Mouse (Mus musculus) limb, embryonic 14.5 days (tissue): ENCODE measurements around the gene Hoxb9. TPM values are rescaled to one million over a fixed set of nuclear protein-coding genes. Genes with fewer than 3 reads are reported as not detected.

Source experiments
- ATAC-seq: fragments of 200-750 bp; cut with Nextera tagmentation; 2 replicates; pipeline ENCODE4 v1.8.0; 2017; ENCODE audit warnings: low read depth, moderate number of reproducible peaks, moderate TSS enrichment; ENCODE audit not compliant: low FRiP score
- DNase-seq: peaks from one replicate; pipeline ENCODE4 v3.0.0-alpha.2; 2015; ENCODE audit warnings: low spot score
- H3K27ac ChIP-seq: fragments of 300-500 bp; sonication (generic); replicated peaks from 2 replicates; pipeline ENCODE4 v1.5.1; 2014; ENCODE audit warnings: low read depth, mild to moderate bottlenecking, low read length, moderate library complexity, mixed read lengths
- H3K27me3 ChIP-seq: fragments of 300-500 bp; sonication (generic); 2 replicates; pipeline ENCODE4 v1.6.1; 2014; ENCODE audit warnings: low read length, mixed read lengths; ENCODE audit not compliant: control insufficient read depth, insufficient read depth
- H3K36me3 ChIP-seq: fragments of 300-500 bp; sonication (generic); 2 replicates; pipeline ENCODE4 v1.6.1; 2014; ENCODE audit warnings: mild to moderate bottlenecking, low read length, moderate library complexity, mixed read lengths; ENCODE audit not compliant: control insufficient read depth, insufficient read depth
- H3K4me1 ChIP-seq: fragments of 300-500 bp; sonication (generic); 2 replicates; pipeline ENCODE4 v1.6.1; 2014; ENCODE audit warnings: antibody characterized with exemption, low read length, mixed read lengths; ENCODE audit not compliant: control insufficient read depth, insufficient read depth
- H3K4me2 ChIP-seq: fragments of 300-500 bp; sonication (generic); replicated peaks from 2 replicates; pipeline ENCODE4 v1.6.1; 2014; ENCODE audit warnings: low read depth, mild to moderate bottlenecking, low read length, moderate library complexity; ENCODE audit not compliant: severe bottlenecking
- H3K4me3 ChIP-seq: fragments of 300-500 bp; sonication (generic); replicated peaks from 2 replicates; pipeline ENCODE4 v1.5.1; 2014; ENCODE audit warnings: low read length
- H3K9ac ChIP-seq: fragments of 300-500 bp; sonication (generic); 2 replicates; pipeline ENCODE4 v1.6.1; 2014; ENCODE audit warnings: mild to moderate bottlenecking, low read depth, low read length, moderate library complexity; ENCODE audit not compliant: severe bottlenecking
- H3K9me3 ChIP-seq: fragments of 300-500 bp; sonication (generic); 2 replicates; pipeline ENCODE4 v1.6.1; 2016; ENCODE audit warnings: low read length; ENCODE audit not compliant: control insufficient read depth
- POLR2A ChIP-seq: fragments of 200-500 bp; IDR thresholded peaks from 2 replicates; pipeline ENCODE4 v1.8.0; 2012; ENCODE audit warnings: inconsistent platforms, mild to moderate bottlenecking, moderate library complexity, borderline replicate concordance; ENCODE audit not compliant: insufficient read depth, insufficient read length; ENCODE audit errors: extremely low read depth
- WGBS: fragments of 180-500 bp; shearing (Covaris S2); extraction: QIAGEN DNeasy Blood & Tissue Kit; methylation state at CpG from one replicate; pipeline ENCODE4 v1.1.7; 2014; 5-methylcytosine and 5-hydroxymethylcytosine counted together
- polyA plus RNA-seq, 2 experiments: library from polyadenylated mRNA; depleted of rRNA in 1 of 2; stranded (reverse) in 1 of 2; unstranded in 1 of 2; fragments of >200 nt; fragmentation: Nextera tagmentation in 1 of 2; extraction: Ambion mirVana in 1 of 2; gene quantifications; 2 replicates each; pipeline versions ENCODE4 v1.2.1 to v1.2.3; 2012 to 2014

The Hoxb9 gene
- polyA plus RNA-seq, 2 experiments, result 1.2 to 4.4 TPM

- H3K27me3 ChIP-seq, result peaks cover 92% of the 10 kb centered on the region
- H3K4me1 ChIP-seq, result peaks cover 9% of the 10 kb centered on the region; the same call in 1 of the 2 replicates
- ATAC-seq (no peak), DNase-seq (no peak)
- no peak overlapping the region for H3K4me3 ChIP-seq
- 10% methylated on average over 14 of the region's 14 CpGs for WGBS
- no peak for TF ChIP-seq POLR2A
- H3K27ac ChIP-seq, result no peak overlapping the region
- H3K4me2 ChIP-seq, result no peak overlapping the region
- H3K9me3 ChIP-seq, result no peaks in the 10 kb centered on the region
- no peaks in the 10 kb centered on the region for H3K36me3 ChIP-seq
- H3K9ac ChIP-seq, result no peak overlapping the region
Measured at GRCm38 (mm10) chr11:96255996-96256445, 15.2 kb upstream of the Hoxb9 start.

GRCm38 (mm10) chr11:96257141-96257540 is 14.1 kb upstream of the Hoxb9 start:
- no peak overlapping the region for H3K4me3 ChIP-seq
- H3K27ac ChIP-seq, result no peak overlapping the region
- no peaks in the 10 kb centered on the region for H3K9me3 ChIP-seq
- 40% methylated on average over 2 of the region's 2 CpGs for WGBS
- ATAC-seq, result no peak
- H3K4me1 ChIP-seq, result peaks cover 12% of the 10 kb centered on the region; the same call in 1 of the 2 replicates
- no peak overlapping the region for H3K9ac ChIP-seq
- no peaks in the 10 kb centered on the region for H3K36me3 ChIP-seq
- DNase-seq, result no peak
- H3K4me2 ChIP-seq, result no peak overlapping the region
- TF ChIP-seq POLR2A, result no peak
- H3K27me3 ChIP-seq, result peaks cover 92% of the 10 kb centered on the region

- Histone ChIP-seq H3K36me3 (no peaks in the 10 kb centered on the region), H3K4me2 (no peak overlapping the region), H3K27ac (no peak overlapping the region), H3K9me3 (no peaks in the 10 kb centered on the region), H3K9ac (no peak overlapping the region), H3K4me1 (peaks cover 12% of the 10 kb centered on the region; the same call in 1 of the 2 replicates), H3K4me3 (no peak overlapping the region), H3K27me3 (peaks cover 93% of the 10 kb centered on the region)
- 14% methylated on average over 2 of the region's 2 CpGs for WGBS
- ATAC-seq, result no peak
- DNase-seq, result no peak
- TF ChIP-seq POLR2A, result no peak
Measured at GRCm38 (mm10) chr11:96259038-96259437, 12.2 kb upstream of the Hoxb9 start.

- peaks cover 12% of the 10 kb centered on the region; the same call in 1 of the 2 replicates for H3K4me1 ChIP-seq
- no peaks in the 10 kb centered on the region for H3K36me3 ChIP-seq
- H3K4me3 ChIP-seq, result no peak overlapping the region
- 0% methylated on average over 1 of the region's 1 CpGs for WGBS
- DNase-seq (no peak), ATAC-seq (no peak)
- peaks cover 93% of the 10 kb centered on the region for H3K27me3 ChIP-seq
- no peak overlapping the region for H3K9ac ChIP-seq
- no peak for TF ChIP-seq POLR2A
- H3K27ac ChIP-seq, result no peak overlapping the region
- H3K9me3 ChIP-seq, result no peaks in the 10 kb centered on the region
- H3K4me2 ChIP-seq, result no peak overlapping the region
Measured at GRCm38 (mm10) chr11:96259511-96259910, 11.7 kb upstream of the Hoxb9 start.

- DNase-seq, result no peak
- H3K4me2 ChIP-seq, result no peak overlapping the region; the same call in 1 of the 2 replicates
Measured at GRCm38 (mm10) chr11:96260310-96260970, 10.8 kb upstream of the Hoxb9 start.

More at GRCm38 (mm10) chr11:96260310-96260970, 10.8 kb upstream of the Hoxb9 start:
- ATAC-seq, result 0 out of 2 replicates have a peak, but pooled peaks have one; percentile 9
- Histone ChIP-seq H3K4me1 (0 out of 2 replicates have a peak, but pooled peaks cover 7% of the 10 kb centered on the region), H3K9me3 (no peaks in the 10 kb centered on the region), H3K36me3 (no peaks in the 10 kb centered on the region), H3K27me3 (peaks cover 96% of the 10 kb centered on the region), H3K4me3 (no peak overlapping the region), H3K9ac (no peak overlapping the region), H3K27ac (no peak overlapping the region)
- WGBS, result 1% methylated on average over 23 of the region's 23 CpGs
- no peak for TF ChIP-seq POLR2A
